ENCODE assay signal across 8 mouse cellular contexts in genomic region chr16:55895651-55896095, GRCm38 (mm10). TPM values are rescaled to one million over a fixed set of nuclear protein-coding genes. Genes with fewer than 3 reads are reported as not detected.
DNase-seq lines count a peak whose midpoint lies in the region; ATAC-seq and TF ChIP-seq lines count a peak whose summit lies in the region.

No protein-coding gene starts in this region.

- H3K4me1 ChIP-seq in heart, embryonic 10.5 days, result peaks cover 31% of the 10 kb centered on the region
- peaks cover 7% of the 10 kb centered on the region; the same call in 1 of the 2 replicates for H3K4me1 ChIP-seq in embryonic facial prominence, embryonic 14.5 days (ENCODE audit: control insufficient read depth, insufficient read depth, low read length)
- no peaks in the 10 kb centered on the region for H3K4me1 ChIP-seq in intestine, postnatal 0 days (replicated peaks; ENCODE audit: control insufficient read depth, insufficient read depth, low read length)
- peaks cover 13% of the 10 kb centered on the region for H3K4me1 ChIP-seq in midbrain, embryonic 13.5 days (replicated peaks)

- H3K36me3 ChIP-seq in heart, embryonic 10.5 days, result no peaks in the 10 kb centered on the region
- H3K36me3 ChIP-seq in embryonic facial prominence, embryonic 14.5 days (ENCODE audit: control insufficient read depth, insufficient read depth, low read length), result no peaks in the 10 kb centered on the region
- H3K36me3 ChIP-seq in intestine, postnatal 0 days (ENCODE audit: control insufficient read depth, insufficient read depth), result no peaks in the 10 kb centered on the region
- no peaks in the 10 kb centered on the region; the same call in 1 of the 2 replicates for H3K36me3 ChIP-seq in midbrain, embryonic 13.5 days

- H3K9ac ChIP-seq in embryonic facial prominence, embryonic 14.5 days (ENCODE audit: low read depth, low read length), result peak overlapping the region; percentile 72
- peak overlapping the region; percentile 50 for H3K9ac ChIP-seq in intestine, postnatal 0 days (ENCODE audit: low read depth, low read length)
- H3K9ac ChIP-seq in midbrain, embryonic 13.5 days (replicated peaks), result peak overlapping the region; percentile 84

- no peaks in the 10 kb centered on the region for H3K27me3 ChIP-seq in heart, embryonic 10.5 days (ENCODE audit: insufficient read depth, poor library complexity, severe bottlenecking)
- H3K27me3 ChIP-seq in embryonic facial prominence, embryonic 14.5 days (replicated peaks; ENCODE audit: control insufficient read depth, insufficient read depth, low read length), result no peaks in the 10 kb centered on the region
- no peaks in the 10 kb centered on the region for H3K27me3 ChIP-seq in intestine, postnatal 0 days (replicated peaks; ENCODE audit: control insufficient read depth, insufficient read depth, low read length)
- no peaks in the 10 kb centered on the region for H3K27me3 ChIP-seq in midbrain, embryonic 13.5 days

- H3K9me3 ChIP-seq in heart, embryonic 10.5 days, result no peaks in the 10 kb centered on the region
- no peaks in the 10 kb centered on the region for H3K9me3 ChIP-seq in embryonic facial prominence, embryonic 14.5 days (ENCODE audit: control insufficient read depth, low read length)
- no peaks in the 10 kb centered on the region for H3K9me3 ChIP-seq in intestine, postnatal 0 days (ENCODE audit: control insufficient read depth)
- H3K9me3 ChIP-seq in midbrain, embryonic 13.5 days, result no peaks in the 10 kb centered on the region

- WGBS in heart, embryonic 10.5 days, result 2% methylated on average over 9 of the region's 9 CpGs
- 5% methylated on average over 9 of the region's 9 CpGs for WGBS in embryonic facial prominence, embryonic 14.5 days
- WGBS in intestine, postnatal 0 days, result 10% methylated on average over 9 of the region's 9 CpGs
- 3% methylated on average over 9 of the region's 9 CpGs for WGBS in midbrain, embryonic 13.5 days

- intact Hi-C loops in gastrocnemius, postnatal 14 days (cut with DNase I; ENCODE audit: low total_unique reads), result no loop called here

- peak overlapping the region; percentile 83 for H3K4me3 ChIP-seq in heart, embryonic 10.5 days
- H3K4me3 ChIP-seq in embryonic facial prominence, embryonic 14.5 days (ENCODE audit: low read depth, low read length), result peak overlapping the region; percentile 77
- peak overlapping the region; percentile 66 for H3K4me3 ChIP-seq in intestine, postnatal 0 days (ENCODE audit: low read depth, low read length)
- H3K4me3 ChIP-seq in midbrain, embryonic 13.5 days (replicated peaks), result peak overlapping the region; percentile 78

- peak overlapping the region; percentile 89 for H3K27ac ChIP-seq in heart, embryonic 10.5 days
- H3K27ac ChIP-seq in embryonic facial prominence, embryonic 14.5 days (replicated peaks; ENCODE audit: low read depth, low read length), result peak overlapping the region; percentile 72; the same call in 1 of the 2 replicates
- H3K27ac ChIP-seq in intestine, postnatal 0 days (ENCODE audit: low read depth, low read length), result peak overlapping the region; percentile 51; the same call in 1 of the 2 replicates
- peak overlapping the region; percentile 90 for H3K27ac ChIP-seq in midbrain, embryonic 13.5 days

- no peak for TF ChIP-seq CTCF in intestine, postnatal 0 days (IDR thresholded peaks at IDR 0.05; ENCODE audit: low read depth)

- peak overlapping the region; percentile 85 for H3K4me2 ChIP-seq in embryonic facial prominence, embryonic 14.5 days (ENCODE audit: low read depth, low read length)
- peak overlapping the region; percentile 85 for H3K4me2 ChIP-seq in intestine, postnatal 0 days (replicated peaks; ENCODE audit: low read depth)
- H3K4me2 ChIP-seq in midbrain, embryonic 13.5 days (replicated peaks), result peak overlapping the region; percentile 79

- no peak for DNase-seq in heart, embryonic 10.5 days (ENCODE audit: low spot score)
- no peak for DNase-seq in heart, adult 18-20 months
- DNase-seq in embryonic facial prominence, embryonic 14.5 days (ENCODE audit: low spot score), result peak; percentile 40
- no peak for DNase-seq in gastrocnemius, postnatal 14 days
- DNase-seq in retina, embryonic 14.5 days (ENCODE audit: low spot score), result no peak

- peak; percentile 27 for ATAC-seq in CD4-positive, CD25-positive, alpha-beta regulatory T cell, adult 4 months
- no peak; the same call in 1 of the 2 replicates for ATAC-seq in embryonic facial prominence, embryonic 14.5 days (ENCODE audit: low read depth)
- no peak for ATAC-seq in intestine, postnatal 0 days
- ATAC-seq in midbrain, embryonic 13.5 days, result peak; percentile 20

RNA-seq across cellular contexts. Expression of gene Nxpe3, which starts 0.6 kb away (rescaled TPM):
- polyA plus RNA-seq in heart, embryonic 10.5 days (2016; fragmentation: Nextera tagmentation; extraction: Ambion mirVana), result 0.58 and 0.95 TPM in 2 replicates
- under 1 TPM; 0.40 to 0.93 TPM for total RNA-seq in heart, adult 18-20 months (2021)
- polyA plus RNA-seq in CD4-positive, CD25-positive, alpha-beta regulatory T cell, adult 4 months (2017; shearing (Covaris generic)), result 10 to 100 TPM; 13.6 to 27.9 TPM
- polyA plus RNA-seq in embryonic facial prominence, embryonic 14.5 days (2014; fragmentation: Nextera tagmentation; extraction: Ambion mirVana), result 0.68 and 0.70 TPM in 2 replicates
- 0.72 and 1.0 TPM in 2 replicates for polyA plus RNA-seq in intestine, postnatal 0 days (2015; fragmentation: Nextera tagmentation; extraction: Ambion mirVana)
- 1.1 and 1.5 TPM in 2 replicates for polyA plus RNA-seq in midbrain, embryonic 13.5 days (2015; fragmentation: Nextera tagmentation; extraction: Ambion mirVana)
- total RNA-seq in gastrocnemius, postnatal 14 days (2021), result under 1 TPM; 0.31 to 0.33 TPM

RNA-seq across cellular contexts. Expression of gene Cep97, which starts 39.0 kb away (rescaled TPM):
- 10.3 and 10.4 TPM in 2 replicates for polyA plus RNA-seq in heart, embryonic 10.5 days (2016; fragmentation: Nextera tagmentation; extraction: Ambion mirVana)
- total RNA-seq in heart, adult 18-20 months (2021), result 1 to 10 TPM; 3.9 to 4.8 TPM
- 10 to 100 TPM; 24.5 to 30.9 TPM for polyA plus RNA-seq in CD4-positive, CD25-positive, alpha-beta regulatory T cell, adult 4 months (2017; shearing (Covaris generic))
- 7.5 and 10.2 TPM in 2 replicates for polyA plus RNA-seq in embryonic facial prominence, embryonic 14.5 days (2014; fragmentation: Nextera tagmentation; extraction: Ambion mirVana)
- 1.5 and 1.9 TPM in 2 replicates for polyA plus RNA-seq in intestine, postnatal 0 days (2015; fragmentation: Nextera tagmentation; extraction: Ambion mirVana)
- 17.2 and 17.8 TPM in 2 replicates for polyA plus RNA-seq in midbrain, embryonic 13.5 days (2015; fragmentation: Nextera tagmentation; extraction: Ambion mirVana)
- total RNA-seq in gastrocnemius, postnatal 14 days (2021), result 1 to 10 TPM; 4.0 to 4.3 TPM

RNA-seq across cellular contexts. Expression of gene Nfkbiz, which starts 57.0 kb away (rescaled TPM):
- polyA plus RNA-seq in heart, embryonic 10.5 days (2016; fragmentation: Nextera tagmentation; extraction: Ambion mirVana), result 1.7 and 3.1 TPM in 2 replicates
- total RNA-seq in heart, adult 18-20 months (2021), result 1 to 10 TPM; 1.8 to 2.3 TPM
- 10 to 100 TPM; 33.2 to 39.6 TPM for polyA plus RNA-seq in CD4-positive, CD25-positive, alpha-beta regulatory T cell, adult 4 months (2017; shearing (Covaris generic))
- polyA plus RNA-seq in embryonic facial prominence, embryonic 14.5 days (2014; fragmentation: Nextera tagmentation; extraction: Ambion mirVana), result 4.5 and 5.5 TPM in 2 replicates
- 7.8 and 8.8 TPM in 2 replicates for polyA plus RNA-seq in intestine, postnatal 0 days (2015; fragmentation: Nextera tagmentation; extraction: Ambion mirVana)
- polyA plus RNA-seq in midbrain, embryonic 13.5 days (2015; fragmentation: Nextera tagmentation; extraction: Ambion mirVana), result 0.89 and 0.98 TPM in 2 replicates
- 1 to 10 TPM; 1.5 to 1.6 TPM for total RNA-seq in gastrocnemius, postnatal 14 days (2021)

Comparison
In these comparisons a context has a peak if more than half of its experiments do, and no peak if none do; other contexts are left out.
1. ATAC-seq: peak in CD4-positive, CD25-positive, alpha-beta regulatory T cell, adult 4 months (single experiment) and midbrain, embryonic 13.5 days (single experiment); none in embryonic facial prominence, embryonic 14.5 days (single experiment) and intestine, postnatal 0 days (single experiment).
2. Peak in every context shown above with its lines, with median percentiles within 50 percentile points of each other: H3K27ac ChIP-seq, H3K4me3 ChIP-seq, H3K4me2 ChIP-seq and H3K9ac ChIP-seq.